Mouse (Mus musculus): ENCODE data around the gene Mcmbp. TPM values are rescaled to one million over a fixed set of nuclear protein-coding genes. Genes with fewer than 3 reads are reported as not detected.

The Mcmbp gene
- total RNA-seq (2021): 10 to 100 TPM; 27.5 to 27.7 TPM

DNA sequence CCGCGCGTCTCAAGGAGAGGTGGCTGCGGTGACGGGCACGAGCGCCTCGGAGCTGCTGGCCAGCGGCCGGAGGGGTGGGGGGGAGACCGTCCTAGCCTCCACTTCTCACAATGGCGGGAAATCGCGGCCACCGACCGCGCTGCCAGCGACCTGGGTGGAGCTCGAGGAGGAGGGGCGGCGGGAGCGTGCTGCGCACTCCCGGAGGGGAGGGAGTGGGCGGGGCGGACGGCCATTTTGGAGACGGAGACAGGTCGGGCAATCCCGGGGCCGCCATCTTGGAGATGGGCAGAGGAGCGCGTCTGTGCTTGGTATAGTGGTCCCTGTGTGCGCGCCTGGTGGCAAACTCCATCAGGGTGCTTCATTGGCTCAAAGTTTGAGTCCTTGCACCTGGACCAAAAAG lies at the start of gene Mcmbp:
Mcmbp (minus strand) TSS at position 162 of the 400 bp plus-strand sequence.
- DNase-seq (ENCODE audit: extremely low spot score in 1 of 2, low spot score in 2 of 2): peak; percentile 96 to 99
- intact Hi-C loops (cut with DNase I): no loop called here

DNA sequence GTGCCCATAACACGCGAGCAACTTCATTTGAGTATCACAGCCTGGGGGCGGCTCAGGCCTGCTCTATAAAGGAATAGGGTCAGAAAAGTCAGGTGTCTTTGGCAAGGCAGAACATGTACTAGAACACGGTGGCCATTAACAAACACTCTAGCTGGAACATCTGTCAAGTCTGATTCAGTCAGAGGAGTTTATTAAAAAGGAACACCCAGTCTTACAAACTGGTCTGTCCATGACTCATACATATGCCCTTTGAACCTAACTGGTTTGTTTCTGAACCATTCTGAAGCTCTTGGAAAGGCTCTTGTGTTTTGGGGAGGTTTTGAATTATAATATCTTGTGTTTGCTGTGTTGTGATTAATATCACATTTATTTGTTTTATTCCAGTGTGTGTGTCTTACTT lies 49.8 kb upstream of the Mcmbp start:
- DNase-seq (ENCODE audit: extremely low spot score in 1 of 2, low spot score in 2 of 2): no peak

GRCm38 (mm10) chr7:128781846-128782245 lies 41.6 kb upstream of the Mcmbp start:
- DNase-seq (ENCODE audit: extremely low spot score in 1 of 2, low spot score in 2 of 2): no peak
- intact Hi-C loops (cut with DNase I): no loop called here

More for the DNA sequence above, 49.8 kb upstream of the Mcmbp start:
- intact Hi-C loops (cut with DNase I): no loop called here

DNA sequence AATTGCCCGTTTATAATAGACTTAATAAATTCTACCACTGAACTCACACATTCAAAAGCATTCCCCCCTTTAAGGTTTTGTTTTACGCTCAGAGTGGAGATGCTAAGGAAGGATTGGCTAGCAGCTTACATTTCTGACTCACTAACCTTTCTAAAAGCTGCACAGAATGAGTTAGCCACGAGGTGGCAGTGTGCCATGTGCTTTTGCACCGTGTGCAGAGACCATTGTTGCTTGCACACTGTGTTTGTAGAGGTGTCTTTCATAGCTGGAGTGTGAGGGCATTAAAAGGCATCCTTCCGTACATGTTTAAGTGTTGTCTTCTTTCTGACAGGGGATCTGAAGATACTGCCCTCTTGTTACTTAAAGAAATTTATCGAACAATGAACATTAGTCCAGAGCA lies 39.0 kb upstream of the Mcmbp start:
- intact Hi-C loops (cut with DNase I): loop anchor here (10.0 kb wide), 1 partner anchor 845 kb away; no protein-coding TSS in a partner anchor

GRCm38 (mm10) chr7:128777201-128777600 lies 36.9 kb upstream of the Mcmbp start:
- intact Hi-C loops (cut with DNase I): loop anchor here (10.0 kb wide), 1 partner anchor 848 kb away; no protein-coding TSS in a partner anchor
- DNase-seq (ENCODE audit: extremely low spot score in 1 of 2, low spot score in 2 of 2): no peak

More for the DNA sequence above, 39.0 kb upstream of the Mcmbp start:
- DNase-seq (ENCODE audit: extremely low spot score in 1 of 2, low spot score in 2 of 2): peak; percentile 40 to 61

DNA sequence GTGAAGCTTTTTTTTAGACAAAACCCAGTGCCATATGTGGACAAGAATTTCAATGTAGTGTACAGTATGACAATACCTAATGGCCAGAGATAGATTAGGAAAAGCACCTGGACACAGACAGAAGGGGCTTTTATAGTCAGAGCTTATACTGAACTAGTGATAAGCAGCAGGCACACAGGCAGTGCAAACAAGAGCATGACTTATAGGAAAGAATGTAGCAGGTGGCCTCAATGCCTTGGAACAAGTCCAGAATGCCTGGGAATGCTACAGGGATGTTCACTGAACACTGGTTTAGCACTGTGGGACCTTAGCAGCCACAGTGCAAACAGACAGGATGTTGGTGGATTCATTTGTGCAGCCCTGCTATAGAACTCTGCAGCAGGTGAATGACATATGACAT lies 26.4 kb upstream of the Mcmbp start:
- no peak for DNase-seq (ENCODE audit: extremely low spot score in 1 of 2, low spot score in 2 of 2)
- intact Hi-C loops (cut with DNase I): no loop called here

DNA sequence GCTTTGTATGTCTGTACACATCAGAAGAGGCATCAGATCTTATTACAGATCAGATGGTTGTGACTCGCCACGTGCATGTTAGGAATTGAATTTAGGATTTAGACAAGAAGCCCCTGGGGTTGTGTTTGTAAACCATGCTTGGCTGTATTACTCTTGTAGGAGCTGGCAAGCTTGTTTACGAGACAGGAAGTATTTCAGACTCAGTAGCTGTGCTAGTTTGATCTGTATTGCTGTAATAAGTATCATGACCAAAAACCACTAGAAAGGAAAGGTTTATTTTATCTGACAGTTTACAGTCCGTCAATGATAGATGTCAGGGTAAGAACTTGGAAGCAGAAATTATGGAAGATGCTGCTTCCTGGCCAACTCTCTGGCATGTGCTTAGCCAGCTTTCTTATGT lies 18.7 kb upstream of the Mcmbp start:
- DNase-seq (ENCODE audit: extremely low spot score in 1 of 2, low spot score in 2 of 2): no peak
- intact Hi-C loops (cut with DNase I): no loop called here

- intact Hi-C loops (cut with DNase I): no loop called here
- no peak for DNase-seq (ENCODE audit: extremely low spot score in 1 of 2, low spot score in 2 of 2)
Measured at GRCm38 (mm10) chr7:128755396-128755795, 15.1 kb upstream of the Mcmbp start.

- intact Hi-C loops (cut with DNase I): no loop called here
- no peak for DNase-seq (ENCODE audit: extremely low spot score in 1 of 2, low spot score in 2 of 2)
Measured at GRCm38 (mm10) chr7:128752012-128752411, 11.7 kb upstream of the Mcmbp start.

DNA sequence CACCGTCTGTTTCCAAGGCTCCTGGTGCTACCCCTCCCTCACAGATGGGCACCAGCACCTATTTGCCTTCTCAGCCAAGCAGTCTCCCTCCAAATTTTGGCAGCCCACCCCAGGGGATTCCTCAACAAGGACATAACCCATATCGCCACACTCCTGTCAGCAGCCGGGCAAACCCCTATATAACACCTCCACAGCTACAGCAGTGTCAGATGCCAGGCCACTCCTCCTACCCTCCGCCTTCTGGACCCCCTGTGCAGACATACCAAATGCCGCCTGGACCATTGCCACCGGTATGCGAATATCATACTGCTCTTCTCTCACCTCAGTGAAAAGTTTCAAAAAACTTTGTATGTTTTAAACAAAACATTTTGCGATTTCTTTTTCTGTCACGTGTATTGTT lies 10.0 kb upstream of the Mcmbp start:
- intact Hi-C loops (cut with DNase I): no loop called here
- DNase-seq (ENCODE audit: extremely low spot score in 1 of 2, low spot score in 2 of 2): peak in 1 of 2 experiments; percentile 30

GRCm38 (mm10) chr7:128748758-128749157 lies 8.5 kb upstream of the Mcmbp start:
- peak in 1 of 2 experiments; percentile 86 for DNase-seq (ENCODE audit: extremely low spot score in 1 of 2, low spot score in 2 of 2)

GRCm38 (mm10) chr7:128746151-128746550 lies 5.9 kb upstream of the Mcmbp start:
- intact Hi-C loops (cut with DNase I): no loop called here
- DNase-seq (ENCODE audit: extremely low spot score in 1 of 2, low spot score in 2 of 2): peak in 1 of 2 experiments; percentile 36

More at GRCm38 (mm10) chr7:128748758-128749157, 8.5 kb upstream of the Mcmbp start:
- intact Hi-C loops (cut with DNase I): no loop called here

DNA sequence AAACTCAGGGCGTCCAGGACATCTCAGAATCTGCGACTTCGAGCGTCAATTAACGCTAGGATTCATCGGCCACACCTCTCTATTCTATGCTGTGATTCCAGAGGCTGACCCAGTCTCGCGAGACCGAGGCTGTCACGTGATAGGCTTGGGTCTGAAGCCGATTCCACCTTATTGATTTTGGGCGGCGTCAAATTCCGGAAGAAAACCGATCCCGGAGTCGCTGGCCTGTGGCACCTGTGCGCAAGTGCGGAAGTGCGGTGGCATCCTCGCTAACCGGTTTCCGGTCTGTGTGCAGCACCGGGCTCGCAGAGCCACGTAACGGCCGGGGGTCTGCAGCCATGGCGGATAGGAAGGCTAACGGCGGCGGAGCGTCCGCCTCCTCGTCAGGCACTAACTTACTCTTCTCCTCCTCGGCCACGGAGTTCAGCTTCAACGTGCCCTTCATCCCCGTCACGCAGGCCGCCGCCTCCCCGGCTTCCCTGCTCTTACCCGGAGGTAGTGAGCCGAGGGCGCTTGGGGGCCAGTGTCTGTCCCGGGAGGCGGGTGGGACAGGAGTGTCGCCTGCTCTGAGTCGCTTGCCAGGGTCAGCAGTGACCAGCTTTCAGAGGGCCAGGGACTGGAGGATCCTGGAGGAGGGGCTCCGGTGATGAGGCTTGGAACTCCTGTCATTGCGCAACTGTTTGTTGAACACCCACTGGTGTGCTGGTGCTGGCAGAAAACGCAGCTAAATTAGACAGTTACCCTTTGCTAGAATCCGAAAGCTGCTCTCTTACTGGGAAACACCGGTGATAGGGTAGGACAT lies 4.6 kb upstream of the Mcmbp start, which contains the start of gene Sec23ip:
Sec23ip (plus strand) TSS at position 260 of the 802 bp plus-strand sequence.
- intact Hi-C loops (cut with DNase I): no loop called here
- DNase-seq (ENCODE audit: extremely low spot score in 1 of 2, low spot score in 2 of 2): peak; percentile 99

DNA sequence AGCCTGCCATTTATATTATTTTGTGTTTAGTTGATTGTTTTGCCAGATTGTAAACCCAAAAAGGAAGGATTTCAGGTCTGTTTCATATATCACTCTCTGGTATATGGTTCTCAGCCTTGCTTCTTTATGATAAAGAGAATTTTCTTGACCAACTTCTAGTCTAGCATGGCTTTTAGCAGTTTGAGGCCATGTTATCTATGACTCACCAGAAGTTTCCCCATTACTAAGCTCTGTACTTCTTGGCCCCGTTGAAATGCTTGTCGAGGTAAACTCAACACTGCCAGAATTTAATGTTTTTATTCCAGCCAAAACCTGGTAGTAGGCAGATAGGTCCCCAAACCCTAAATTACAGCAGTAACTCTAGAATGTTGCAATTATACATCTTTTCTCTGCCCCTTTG lies 3.6 kb upstream of the Mcmbp start:
- DNase-seq (ENCODE audit: extremely low spot score in 1 of 2, low spot score in 2 of 2): no peak
- intact Hi-C loops (cut with DNase I): no loop called here

DNA sequence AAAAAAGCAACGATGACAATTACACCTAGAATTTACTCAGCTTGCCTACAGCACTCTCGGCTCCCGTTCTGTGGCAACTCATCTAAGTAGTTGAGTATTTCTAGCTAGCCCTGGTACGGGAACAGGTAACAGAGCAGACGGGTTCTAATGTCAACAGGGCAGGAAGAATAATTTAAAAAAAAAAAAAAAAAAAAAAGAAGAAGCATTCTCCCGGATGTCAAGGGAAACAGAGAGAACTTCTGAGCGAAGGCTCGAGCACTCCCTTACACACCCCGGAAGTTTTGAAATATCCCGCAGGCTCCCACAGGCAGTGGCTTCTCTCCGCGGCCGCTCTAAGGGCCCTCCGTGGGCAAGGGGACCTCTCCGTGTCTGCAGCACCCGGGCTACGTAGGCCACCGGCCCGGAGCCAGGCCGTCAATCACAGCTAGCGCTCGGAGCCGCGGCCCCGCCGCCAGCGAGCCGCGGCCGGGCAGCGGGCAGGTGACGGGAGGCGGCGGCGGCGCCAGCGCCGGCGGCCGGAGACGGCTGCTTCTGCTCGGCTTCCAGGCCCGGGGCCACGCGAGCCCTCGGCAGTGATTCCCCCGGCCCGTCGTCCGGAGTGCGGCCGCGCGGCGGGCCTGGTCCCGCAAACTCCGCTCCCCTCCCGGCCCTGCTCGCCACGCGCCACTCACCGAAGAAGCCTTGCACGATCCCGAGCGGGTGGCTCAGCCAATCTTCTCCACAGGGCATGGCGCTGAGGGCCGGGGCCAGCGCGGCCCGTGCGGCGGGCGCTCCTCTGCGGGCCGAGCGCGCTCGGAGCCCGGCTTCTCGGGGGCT lies 625 bp downstream of the Mcmbp start:
- peak in 1 of 2 experiments; percentile 61 for DNase-seq (ENCODE audit: extremely low spot score in 1 of 2, low spot score in 2 of 2)
- intact Hi-C loops (cut with DNase I): no loop called here

DNA sequence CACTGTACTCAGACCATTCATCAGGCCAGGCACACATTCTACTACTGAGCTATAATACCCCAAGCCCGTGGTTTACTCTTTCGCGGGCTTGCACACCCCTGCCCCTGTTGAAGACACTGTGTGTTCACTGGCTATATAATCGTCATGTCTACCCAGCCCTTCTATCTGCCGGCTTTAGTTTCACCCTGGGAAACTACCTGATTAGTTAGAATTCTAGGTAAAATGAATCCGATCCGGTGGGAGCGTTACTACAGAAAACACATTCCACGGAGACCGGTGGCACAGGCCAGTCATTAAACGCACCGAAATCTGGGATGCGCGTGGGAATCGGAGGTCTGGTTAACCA lies 1.2 kb downstream of the Mcmbp start:
- no peak for DNase-seq (ENCODE audit: extremely low spot score in 1 of 2, low spot score in 2 of 2)
- intact Hi-C loops (cut with DNase I): no loop called here

DNA sequence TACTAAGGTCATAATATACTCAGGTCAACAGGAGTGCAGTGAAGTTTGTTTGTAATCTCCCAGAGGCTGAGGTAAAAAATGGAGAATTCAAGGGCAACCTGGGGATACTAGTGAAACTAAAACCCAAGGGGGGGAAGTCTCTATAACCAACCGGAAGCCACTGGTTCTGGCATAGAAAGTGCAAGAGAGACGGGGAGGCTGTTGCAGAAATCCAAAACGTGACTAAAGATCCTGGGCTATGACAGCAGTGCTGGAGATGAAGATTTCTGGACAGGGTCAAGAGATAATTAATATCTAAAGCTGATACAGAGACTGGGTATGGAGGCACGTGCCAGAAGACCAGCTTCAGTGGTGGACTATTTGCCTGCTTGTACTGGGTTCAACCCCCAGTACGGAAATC lies 2.3 kb downstream of the Mcmbp start:
- DNase-seq (ENCODE audit: extremely low spot score in 1 of 2, low spot score in 2 of 2): no peak
- intact Hi-C loops (cut with DNase I): no loop called here

DNA sequence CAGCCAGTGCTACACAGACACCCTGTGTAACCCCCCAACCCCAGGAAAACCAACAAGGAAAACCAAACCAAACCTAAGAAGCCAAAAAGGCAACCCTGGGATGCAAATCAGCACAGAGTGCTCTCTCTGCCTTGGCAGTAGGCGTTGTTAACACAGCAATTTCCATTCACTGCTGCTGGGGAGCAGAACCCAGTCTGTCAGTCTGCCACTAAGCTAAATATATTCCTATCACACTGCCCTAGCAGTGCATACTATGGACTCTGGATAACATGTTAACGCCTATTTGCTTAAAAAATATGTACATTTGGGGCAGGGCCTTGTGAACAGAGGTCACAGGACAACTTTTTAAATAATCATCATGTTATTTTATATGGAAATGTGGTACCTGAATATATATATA lies 8.7 kb downstream of the Mcmbp start:
- no peak for DNase-seq (ENCODE audit: extremely low spot score in 1 of 2, low spot score in 2 of 2)
- intact Hi-C loops (cut with DNase I): no loop called here

DNA sequence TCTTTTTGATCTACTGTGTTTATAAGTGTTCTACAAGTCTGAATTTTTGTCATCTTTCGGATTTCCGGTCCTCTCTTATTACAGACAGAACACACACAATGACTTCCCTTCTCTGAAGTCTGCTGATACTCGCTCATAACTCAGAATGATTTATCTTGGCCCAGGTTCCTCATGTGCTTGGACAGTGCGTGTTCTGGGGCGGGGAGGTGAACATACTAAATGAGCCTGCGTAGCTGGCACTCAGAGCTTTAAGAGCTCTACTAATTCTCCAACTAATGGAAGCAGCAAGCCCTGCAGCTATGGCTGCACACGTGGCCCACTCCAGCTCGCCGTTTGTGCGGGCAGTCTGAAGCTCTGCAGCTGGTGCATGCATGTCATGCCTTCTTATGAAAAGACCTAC lies 11.6 kb downstream of the Mcmbp start:
- DNase-seq (ENCODE audit: extremely low spot score in 1 of 2, low spot score in 2 of 2): no peak
- intact Hi-C loops (cut with DNase I): no loop called here

DNA sequence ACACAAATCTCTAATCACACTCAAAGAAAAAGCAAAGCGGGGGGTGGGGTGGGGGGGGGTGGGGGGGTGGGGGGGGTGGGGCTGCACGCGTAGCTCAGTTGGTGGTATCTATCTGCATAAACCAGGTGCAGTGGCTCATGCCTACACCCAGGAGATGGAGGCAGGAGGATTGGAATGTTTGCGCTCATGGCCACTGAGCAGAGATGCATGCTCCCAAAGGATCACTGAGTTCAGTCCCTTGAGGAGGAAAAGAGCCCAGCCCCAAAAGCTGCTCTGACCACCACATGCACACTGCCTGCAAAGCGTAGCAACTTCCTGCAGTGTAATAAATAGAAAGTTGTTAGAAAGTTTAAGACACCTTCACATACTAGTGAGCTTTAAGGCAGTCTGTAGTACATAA lies 12.6 kb downstream of the Mcmbp start:
- no peak for DNase-seq (ENCODE audit: extremely low spot score in 1 of 2, low spot score in 2 of 2)
- intact Hi-C loops (cut with DNase I): no loop called here

Measured in left cerebral cortex, postnatal 10 days (tissue).